Comparison of ENCODE assay signal across 19 mouse cellular contexts in genomic region chr13:80947705-80948104, GRCm38 (mm10).
DNase-seq lines count a peak whose midpoint lies in the region; ATAC-seq lines count a peak whose summit lies in the region.
"Had no signal": no experiment of that assay in that cellular context is flagged by ENCODE, and none has a peak within 500 bp of the region (broad histone marks: within the 10 kb centered on the region; RNA-seq: fewer than 3 reads in every experiment).

No protein-coding gene starts in this region.

- H3K27me3 ChIP-seq in kidney, embryonic 14.5 days (ENCODE audit: control insufficient read depth, insufficient read depth, low read length), result no peaks in the 10 kb centered on the region
- H3K27me3 ChIP-seq: heart, embryonic 12.5 days had no signal

- no peak overlapping the region for H3K27ac ChIP-seq in kidney, embryonic 14.5 days (ENCODE audit: low read depth, low read length)
- H3K27ac ChIP-seq: embryonic facial prominence, embryonic 10.5 days; forebrain, embryonic 10.5 days; hindbrain, embryonic 10.5 days; hindbrain, embryonic 14.5 days had no signal

- no peak overlapping the region for H3K4me2 ChIP-seq in kidney, embryonic 14.5 days (replicated peaks; ENCODE audit: low read depth, low read length)
- H3K4me2 ChIP-seq: heart, embryonic 12.5 days; hindbrain, embryonic 14.5 days had no signal

- WGBS in kidney, embryonic 14.5 days, result 88% methylated on average over 6 of the region's 6 CpGs

- H3K4me3 ChIP-seq in kidney, embryonic 14.5 days (ENCODE audit: low read length), result no peak overlapping the region
- H3K4me3 ChIP-seq: embryonic facial prominence, embryonic 10.5 days; erythroblast, embryonic 14.5 days; forebrain, embryonic 10.5 days; gastrocnemius, adult 2 months; heart, embryonic 12.5 days; hindbrain, embryonic 10.5 days had no signal

- DNase-seq in cerebellum, adult 9-10 months, result peak; percentile 19
- DNase-seq in cerebellum, adult 18-20 months, result no peak
- DNase-seq in layer of hippocampus, adult 11-12 months (ENCODE audit: low spot score), result peak; percentile 62
- DNase-seq in layer of hippocampus, postnatal 14 days (ENCODE audit: low spot score in 2 of 2), result no peak
- peak; percentile 65 for DNase-seq in left cerebral cortex, adult 11 months (ENCODE audit: low spot score)
- no peak for DNase-seq in left cerebral cortex, postnatal 4 days
- DNase-seq in brain, adult 2 months (ENCODE audit: low read depth, low spot score), result peak; percentile 94
- DNase-seq: adrenal gland, postnatal 10 days; cerebellum, adult 8-10 months; gastrocnemius, adult 2 months; gastrocnemius, postnatal 25 days had no signal

- no peak overlapping the region for H3K9ac ChIP-seq in kidney, embryonic 14.5 days (ENCODE audit: low read depth, low read length)
- H3K9ac ChIP-seq: heart, embryonic 12.5 days; hindbrain, embryonic 14.5 days had no signal

- intact Hi-C loops in left cerebral cortex, postnatal 4 days (cut with DNase I), result no loop called here

- H3K4me1 ChIP-seq in kidney, embryonic 14.5 days (ENCODE audit: control insufficient read depth, insufficient read depth, low read length), result no peaks in the 10 kb centered on the region
- H3K4me1 ChIP-seq: heart, embryonic 12.5 days; hindbrain, embryonic 10.5 days had no signal

- no peak for ATAC-seq in kidney, embryonic 14.5 days (ENCODE audit: low FRiP score, low TSS enrichment)
- ATAC-seq: forebrain, embryonic 14.5 days had no signal

- no peaks in the 10 kb centered on the region for H3K9me3 ChIP-seq in kidney, embryonic 14.5 days (ENCODE audit: control insufficient read depth, low read length)
- H3K9me3 ChIP-seq: embryonic facial prominence, embryonic 10.5 days; forebrain, embryonic 10.5 days; heart, embryonic 12.5 days; hindbrain, embryonic 10.5 days had no signal

- H3K36me3 ChIP-seq in kidney, embryonic 14.5 days (ENCODE audit: control insufficient read depth, insufficient read depth, low read length), result no peaks in the 10 kb centered on the region
- H3K36me3 ChIP-seq: embryonic facial prominence, embryonic 10.5 days; forebrain, embryonic 10.5 days; heart, embryonic 12.5 days; hindbrain, embryonic 10.5 days had no signal

Comparison
In these comparisons a context has a peak if more than half of its experiments do, and no peak if none do; other contexts are left out.
1. DNase-seq: peak in cerebellum, adult 9-10 months (single experiment), layer of hippocampus, adult 11-12 months (single experiment), left cerebral cortex, adult 11 months (single experiment) and brain, adult 2 months (single experiment); none in cerebellum, adult 18-20 months (0 of 2), layer of hippocampus, postnatal 14 days (0 of 2) and left cerebral cortex, postnatal 4 days (single experiment).